Mouse (Mus musculus): Measurements from ENCODE around the gene Map4k4.

Gene Map4k4

GRCm38 (mm10) chr1:39969771-39970406 lies 69.2 kb downstream of the Map4k4 start:
- DNase-seq = peak; percentile 44 to 60

GRCm38 (mm10) chr1:39972411-39972810 lies 71.7 kb downstream of the Map4k4 start:
- no peak for DNase-seq

- DNase-seq = no peak
These were observed 73.2 kb downstream of the Map4k4 start for GRCm38 (mm10) chr1:39973911-39974310.

- DNase-seq = no peak
These were observed 74.3 kb downstream of the Map4k4 start for GRCm38 (mm10) chr1:39975005-39975404.

- no peak for DNase-seq
These were observed 75.4 kb downstream of the Map4k4 start for GRCm38 (mm10) chr1:39976107-39976506.

- DNase-seq = no peak
These were observed 76.4 kb downstream of the Map4k4 start for GRCm38 (mm10) chr1:39976847-39977744.

- no peak for DNase-seq
These were observed 78.2 kb downstream of the Map4k4 start for GRCm38 (mm10) chr1:39978781-39979486.

GRCm38 (mm10) chr1:39980314-39981290 lies 79.9 kb downstream of the Map4k4 start:
- DNase-seq = peak in 1 of 2 experiments; percentile 48

GRCm38 (mm10) chr1:39981970-39982369 lies 81.3 kb downstream of the Map4k4 start:
- no peak for DNase-seq

GRCm38 (mm10) chr1:39982727-39983487 lies 82.2 kb downstream of the Map4k4 start:
- peak in 1 of 2 experiments; percentile 42 for DNase-seq

GRCm38 (mm10) chr1:39984331-39984730 lies 83.6 kb downstream of the Map4k4 start:
- DNase-seq = no peak

GRCm38 (mm10) chr1:39986820-39987219 lies 86.1 kb downstream of the Map4k4 start:
- no peak for DNase-seq

GRCm38 (mm10) chr1:39988841-39989240 lies 88.1 kb downstream of the Map4k4 start:
- no peak for DNase-seq

GRCm38 (mm10) chr1:39990041-39990440 lies 89.3 kb downstream of the Map4k4 start:
- no peak for DNase-seq

- no peak for DNase-seq
These were observed 93.2 kb downstream of the Map4k4 start for GRCm38 (mm10) chr1:39993921-39994320.

- no peak for DNase-seq
These were observed 94.9 kb downstream of the Map4k4 start for GRCm38 (mm10) chr1:39995593-39995992.

GRCm38 (mm10) chr1:40000476-40000875 lies 99.8 kb downstream of the Map4k4 start:
- DNase-seq = peak; percentile 55 to 69

GRCm38 (mm10) chr1:40000899-40001298 lies 100.2 kb downstream of the Map4k4 start:
- peak; percentile 58 to 71 for DNase-seq

GRCm38 (mm10) chr1:40002129-40002727 lies 101.5 kb downstream of the Map4k4 start:
- no peak for DNase-seq

GRCm38 (mm10) chr1:40006043-40006651 lies 105.4 kb downstream of the Map4k4 start:
- no peak for DNase-seq

Data from kidney, postnatal 4 days (tissue).